Mouse (Mus musculus): ENCODE results near the gene Epo. TPM values are rescaled to one million over a fixed set of nuclear protein-coding genes. Genes with fewer than 3 reads are reported as not detected.

Epo gene
- polyA plus RNA-seq, 1 experiment from 2014 or later, result not detected

DNA sequence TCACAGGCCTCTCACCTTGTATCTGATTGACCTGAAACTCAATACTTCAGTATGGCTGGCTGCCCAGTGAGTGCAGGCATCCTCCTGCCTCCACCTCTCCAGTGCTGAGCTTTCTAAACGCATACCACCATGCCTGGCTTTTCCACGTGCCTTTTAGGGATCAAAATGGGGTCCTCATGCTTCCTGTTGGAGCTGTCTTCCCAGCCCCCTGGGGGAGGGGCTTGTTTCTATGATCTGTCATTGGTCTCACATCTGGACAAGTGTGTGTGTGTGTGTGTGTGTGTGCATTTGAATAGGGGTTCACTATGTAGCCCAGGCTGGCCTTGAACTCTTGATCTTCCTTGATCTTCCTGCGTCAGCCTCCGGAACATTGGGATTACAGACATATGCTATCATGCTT, 4.4 kb upstream of the Epo start:
- WGBS, result 63% methylated on average over 4 of the region's 4 CpGs
- no peak for ATAC-seq (ENCODE audit: low FRiP score, low read depth)

DNA sequence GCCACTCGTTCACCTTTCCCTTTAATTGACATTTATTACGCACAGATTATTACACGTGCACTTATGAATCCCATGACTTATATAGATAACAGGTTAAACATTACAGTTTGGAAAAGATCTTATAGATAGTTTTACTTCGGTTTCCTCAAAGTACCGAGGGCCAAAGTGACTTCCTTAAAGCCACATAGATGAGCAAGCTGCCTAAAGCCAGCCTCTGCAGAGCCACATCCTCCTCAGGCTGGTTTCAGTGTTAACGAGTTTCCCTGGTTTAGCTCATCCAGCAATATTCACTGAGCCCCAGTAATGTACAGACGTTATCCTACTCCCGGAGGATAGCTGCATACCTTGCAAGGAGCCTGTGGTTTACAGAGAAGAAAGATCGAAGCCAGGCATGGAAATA, 2.3 kb upstream of the Epo start:
- Histone ChIP-seq H3K4me3 (no peak overlapping the region), H3K4me2 (replicated peaks) (no peak overlapping the region), H3K4me1 (peaks cover 10% of the 10 kb centered on the region), H3K9me3 (no peaks in the 10 kb centered on the region), H3K36me3 (0 out of 2 replicates have a peak, but pooled peaks cover under 1% of the 10 kb centered on the region), H3K27ac (replicated peaks) (no peak overlapping the region), H3K9ac (replicated peaks) (no peak overlapping the region), H3K27me3 (no peaks in the 10 kb centered on the region)
- no peak for ATAC-seq (ENCODE audit: low FRiP score, low read depth)
- 84% methylated on average over 9 of the region's 9 CpGs for WGBS

More for the DNA sequence above, 4.4 kb upstream of the Epo start:
- H3K36me3 ChIP-seq, result no peaks in the 10 kb centered on the region
- H3K9me3 ChIP-seq, result no peaks in the 10 kb centered on the region
- H3K27me3 ChIP-seq, result no peaks in the 10 kb centered on the region
- no peak overlapping the region for H3K27ac ChIP-seq (replicated peaks)
- H3K4me2 ChIP-seq (replicated peaks), result no peak overlapping the region
- no peak overlapping the region for H3K9ac ChIP-seq (replicated peaks)
- H3K4me1 ChIP-seq, result peaks cover 5% of the 10 kb centered on the region; the same call in 1 of the 2 replicates
- H3K4me3 ChIP-seq, result no peak overlapping the region

DNA sequence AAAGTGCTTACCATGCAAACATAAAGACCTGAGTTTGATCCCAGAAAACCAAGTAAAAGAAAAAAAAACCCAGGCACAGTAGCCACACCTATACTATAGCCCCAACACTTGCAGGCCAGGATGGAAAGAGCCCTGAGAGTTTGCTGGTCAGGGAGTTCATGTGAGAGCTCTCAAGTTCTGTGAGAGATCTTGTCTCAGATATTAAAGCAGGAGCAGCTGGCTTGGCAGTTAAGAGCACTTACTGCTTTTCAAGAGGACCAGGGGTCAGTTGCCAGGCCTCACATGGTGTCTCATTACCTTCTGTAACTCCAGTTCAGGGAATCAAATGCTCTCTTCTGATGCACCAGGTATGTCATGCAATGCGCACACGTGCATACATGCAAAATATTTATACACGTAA, 1.7 kb upstream of the Epo start:
- Histone ChIP-seq H3K27me3 (no peaks in the 10 kb centered on the region), H3K9ac (replicated peaks) (no peak overlapping the region), H3K4me2 (replicated peaks) (no peak overlapping the region), H3K4me3 (no peak overlapping the region), H3K9me3 (no peaks in the 10 kb centered on the region), H3K27ac (replicated peaks) (no peak overlapping the region), H3K4me1 (peaks cover 15% of the 10 kb centered on the region), H3K36me3 (peaks cover 6% of the 10 kb centered on the region; the same call in 1 of the 2 replicates)
- no peak for ATAC-seq (ENCODE audit: low FRiP score, low read depth)
- 96% methylated on average over 3 of the region's 3 CpGs for WGBS

DNA sequence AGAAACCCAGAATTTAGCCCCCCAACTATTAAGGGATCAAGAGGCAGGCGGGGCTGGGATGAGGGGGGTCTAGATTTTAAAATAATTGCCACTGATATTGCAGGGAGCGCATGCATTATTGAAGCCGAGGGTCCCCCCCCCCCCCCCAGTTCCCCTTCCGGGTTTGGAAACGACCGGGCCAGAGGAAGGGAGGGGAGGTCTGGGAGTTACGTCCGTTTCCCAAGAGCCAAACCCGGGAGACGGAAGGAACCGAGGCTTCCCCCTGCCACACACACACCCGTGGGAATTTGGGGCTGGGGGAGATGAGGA, 280 bp downstream of the Epo start:
- H3K27me3 ChIP-seq, result no peaks in the 10 kb centered on the region
- H3K4me1 ChIP-seq, result peaks cover 30% of the 10 kb centered on the region
- no peak; the same call in 1 of the 2 replicates for ATAC-seq (ENCODE audit: low FRiP score, low read depth)
- peak overlapping the region; percentile 97 for H3K9ac ChIP-seq (replicated peaks)
- H3K27ac ChIP-seq (replicated peaks), result peak overlapping the region; percentile 99
- H3K36me3 ChIP-seq, result peaks cover 26% of the 10 kb centered on the region
- H3K9me3 ChIP-seq, result no peaks in the 10 kb centered on the region
- H3K4me3 ChIP-seq, result peak overlapping the region; percentile 93
- peak overlapping the region; percentile 89 for H3K4me2 ChIP-seq (replicated peaks)
- WGBS, result 0% methylated on average over 12 of the region's 12 CpGs

DNA sequence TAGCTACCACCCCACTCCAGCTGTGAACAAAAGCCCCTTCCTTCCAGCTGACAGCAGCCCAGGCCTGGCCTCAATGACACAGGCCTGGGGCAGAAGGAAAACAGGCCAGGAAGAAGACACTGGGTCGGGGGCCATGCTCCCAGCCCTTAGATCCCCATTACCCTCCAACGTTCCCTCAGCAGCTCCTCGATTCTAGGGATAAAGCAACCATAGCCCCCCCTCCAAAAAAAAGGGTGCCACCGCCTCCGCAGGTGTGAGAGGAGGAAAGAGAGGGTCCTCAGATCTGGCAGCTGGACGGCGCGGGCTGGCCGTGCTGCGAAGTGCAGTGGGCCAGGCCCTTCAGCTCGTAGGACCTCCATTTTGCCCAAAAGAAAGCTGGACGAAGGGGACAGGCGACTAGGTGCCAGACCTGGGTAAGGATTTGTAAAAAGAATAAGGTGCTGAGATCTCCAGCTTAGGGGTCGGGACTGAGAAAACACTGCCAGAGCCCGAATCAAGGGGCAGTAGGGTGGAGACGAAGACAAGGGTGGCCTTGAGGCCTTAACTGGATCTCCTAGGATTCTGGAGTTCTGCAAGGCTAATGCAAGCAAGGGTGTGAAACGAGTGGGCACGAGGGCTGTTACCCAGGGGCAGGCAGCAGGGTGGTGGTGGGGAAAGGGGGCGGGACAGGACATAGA, 773 bp downstream of the Epo start:
- Histone ChIP-seq H3K9ac (replicated peaks) (peak overlapping the region; percentile 97), H3K27ac (replicated peaks) (peak overlapping the region; percentile 99), H3K27me3 (no peaks in the 10 kb centered on the region), H3K36me3 (peaks cover 31% of the 10 kb centered on the region), H3K4me3 (peak overlapping the region; percentile 93), H3K4me1 (peaks cover 35% of the 10 kb centered on the region), H3K4me2 (replicated peaks) (peak overlapping the region; percentile 89), H3K9me3 (no peaks in the 10 kb centered on the region)
- no peak; the same call in 1 of the 2 replicates for ATAC-seq (ENCODE audit: low FRiP score, low read depth)
- under 1% methylated on average over 19 of the region's 19 CpGs for WGBS

DNA sequence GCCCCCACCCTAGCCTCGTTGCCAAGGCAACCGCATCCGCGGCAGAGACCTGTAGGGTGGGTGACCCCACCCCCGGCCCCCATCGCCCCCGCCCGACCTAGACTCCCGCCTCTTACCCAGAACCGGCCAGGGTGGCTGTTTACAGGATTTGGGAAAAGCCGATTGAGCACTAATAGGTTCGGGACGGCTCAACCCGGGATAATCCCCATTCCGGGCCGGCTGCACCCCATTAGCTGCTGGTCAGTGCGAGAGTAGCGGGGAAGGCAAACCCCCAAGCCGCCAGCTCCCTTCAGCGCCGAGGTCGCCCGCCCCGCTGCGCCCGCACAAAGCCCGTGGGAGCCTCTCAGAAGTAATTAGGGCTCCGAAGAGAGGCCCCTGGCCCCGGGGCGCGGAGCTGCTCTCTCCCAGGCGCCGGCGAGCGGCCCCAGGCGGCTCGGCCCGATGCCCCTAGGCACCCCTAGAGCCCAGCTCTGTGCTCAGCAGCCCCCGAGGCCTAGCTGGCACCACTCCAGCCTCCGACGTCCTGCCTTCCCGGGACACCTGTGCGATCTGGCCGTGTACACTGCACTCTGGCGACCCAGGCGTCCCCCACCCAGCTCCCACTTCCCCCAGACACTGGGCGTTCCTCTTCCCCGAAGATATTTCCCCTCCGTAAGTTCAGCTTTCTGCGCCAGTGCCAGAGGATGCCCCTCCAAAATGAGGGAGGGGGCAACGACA, 1.5 kb downstream of the Epo start:
- H3K27me3 ChIP-seq, result no peaks in the 10 kb centered on the region
- peaks cover 40% of the 10 kb centered on the region for H3K4me1 ChIP-seq
- H3K4me2 ChIP-seq (replicated peaks), result peak overlapping the region; percentile 89
- peak overlapping the region; percentile 97 for H3K9ac ChIP-seq (replicated peaks)
- peak overlapping the region; percentile 93 for H3K4me3 ChIP-seq
- WGBS, result under 1% methylated on average over 48 of the region's 51 CpGs
- peak overlapping the region; percentile 99 for H3K27ac ChIP-seq (replicated peaks)
- ATAC-seq (ENCODE audit: low FRiP score, low read depth), result peak; percentile 31
- no peaks in the 10 kb centered on the region for H3K9me3 ChIP-seq
- peaks cover 36% of the 10 kb centered on the region for H3K36me3 ChIP-seq

DNA sequence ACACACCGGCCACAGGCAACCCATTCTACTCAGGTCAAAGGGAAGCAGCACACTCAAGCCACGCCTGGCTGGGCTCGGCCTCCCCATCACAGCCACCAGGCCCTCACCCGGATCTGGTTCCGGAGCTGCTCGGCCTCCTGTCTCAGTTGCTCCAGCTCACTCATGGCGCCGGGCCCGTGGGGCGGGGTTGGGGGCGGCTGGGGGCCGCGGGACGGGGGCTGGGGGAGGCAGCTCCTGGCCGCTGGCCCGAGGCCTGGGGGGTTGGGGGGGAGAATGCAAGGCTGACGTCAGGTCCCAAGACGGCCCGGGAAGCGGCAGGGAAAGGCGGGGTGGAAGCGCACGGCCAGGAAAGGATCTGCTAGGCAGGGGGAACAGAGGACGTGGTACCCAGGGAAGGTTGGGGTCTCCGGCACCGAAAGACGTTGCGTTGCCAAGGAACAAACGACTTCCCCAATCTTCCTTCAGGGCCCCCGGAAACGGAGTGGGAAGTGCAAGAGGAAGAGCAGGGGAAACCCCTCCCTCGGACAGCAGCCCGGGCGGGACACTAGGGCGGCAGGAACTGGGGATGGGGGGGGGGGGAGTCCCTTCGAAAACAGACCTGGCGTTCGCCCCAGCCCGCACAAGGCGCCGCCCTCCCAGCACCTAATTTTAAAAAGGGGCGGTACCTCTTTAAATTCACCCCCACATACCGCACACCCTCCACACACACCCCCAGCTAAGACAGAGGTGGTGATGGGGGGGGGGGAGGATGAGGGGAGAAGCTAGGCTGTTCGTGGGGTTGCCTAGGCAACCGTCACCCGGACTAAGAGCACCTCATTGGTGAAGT, 2.2 kb downstream of the Epo start:
- H3K27ac ChIP-seq (replicated peaks), result peak overlapping the region; percentile 99
- no peaks in the 10 kb centered on the region for H3K27me3 ChIP-seq
- peak overlapping the region; percentile 89 for H3K4me2 ChIP-seq (replicated peaks)
- peak overlapping the region; percentile 93 for H3K4me3 ChIP-seq
- peaks cover 42% of the 10 kb centered on the region for H3K36me3 ChIP-seq
- H3K9me3 ChIP-seq, result no peaks in the 10 kb centered on the region
- ATAC-seq (ENCODE audit: low FRiP score, low read depth), result peak; percentile 59
- H3K9ac ChIP-seq (replicated peaks), result peak overlapping the region; percentile 97
- H3K4me1 ChIP-seq, result peaks cover 46% of the 10 kb centered on the region
- whole genome bisulfite sequencing, result 0% methylated on average over 46 of the region's 46 CpGs

DNA sequence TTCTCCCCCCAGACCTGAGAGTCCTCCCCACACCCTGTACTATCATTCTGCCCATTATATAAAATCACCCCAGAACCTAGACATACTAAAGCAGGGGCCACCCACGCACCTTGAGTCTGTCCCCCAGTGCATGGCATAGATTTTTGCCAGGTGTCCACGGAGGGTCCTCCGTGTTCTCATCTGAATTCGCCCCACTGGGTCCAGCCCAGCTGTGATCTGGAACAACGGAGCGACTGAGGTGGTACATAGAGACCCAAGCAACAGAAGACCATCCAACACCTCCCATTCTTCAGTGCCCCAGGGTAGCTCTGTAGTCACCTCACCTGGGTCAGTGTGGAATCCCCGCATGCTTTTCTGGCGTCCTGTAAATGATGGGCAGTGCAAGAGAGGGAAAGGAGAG, 3.0 kb downstream of the Epo start:
- Histone ChIP-seq H3K4me3 (peak overlapping the region; percentile 93), H3K4me2 (replicated peaks) (peak overlapping the region; percentile 89), H3K9ac (replicated peaks) (peak overlapping the region; percentile 97), H3K9me3 (no peaks in the 10 kb centered on the region), H3K27ac (replicated peaks) (peak overlapping the region; percentile 99), H3K27me3 (no peaks in the 10 kb centered on the region), H3K4me1 (peaks cover 51% of the 10 kb centered on the region), H3K36me3 (peaks cover 49% of the 10 kb centered on the region)
- ATAC-seq (ENCODE audit: low FRiP score, low read depth), result no peak
- WGBS, result 77% methylated on average over 8 of the region's 8 CpGs

DNA sequence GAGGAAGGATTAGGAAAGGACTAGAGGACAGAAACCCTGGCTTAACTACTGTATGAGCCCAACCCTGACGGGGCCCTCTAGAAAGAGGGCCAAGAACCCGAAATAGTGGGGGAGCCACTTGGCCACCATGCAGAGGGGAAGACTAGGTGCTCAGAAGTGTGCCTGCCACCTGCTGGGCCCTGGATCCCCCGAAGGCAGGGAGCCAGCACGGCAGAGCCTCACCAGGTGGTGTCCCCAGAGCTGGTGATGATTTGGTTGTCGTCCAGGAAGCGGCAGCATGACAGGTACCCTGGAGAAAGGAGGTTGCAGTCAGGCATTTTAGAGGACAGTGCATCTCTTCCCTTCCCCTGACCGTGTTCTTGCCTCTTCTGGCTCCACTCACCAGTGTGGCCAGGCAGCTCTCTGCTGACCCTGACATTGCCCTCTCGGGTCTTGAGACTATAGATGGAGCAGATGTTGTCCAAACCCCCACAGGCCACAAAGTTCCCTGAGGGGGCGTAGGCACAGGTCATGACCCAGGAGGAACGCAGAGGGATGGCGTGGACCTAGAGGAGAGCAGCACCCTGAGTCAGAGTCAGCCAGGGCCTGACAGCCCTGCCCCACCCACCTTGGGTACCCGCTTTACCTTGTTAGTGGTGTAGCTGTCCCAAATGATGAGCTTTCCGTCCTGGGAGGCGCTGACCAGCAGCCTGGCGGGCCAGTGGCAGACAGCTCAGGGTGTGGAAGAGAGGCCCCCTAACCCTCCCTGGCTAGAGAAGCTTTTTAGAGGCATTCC, 3.6 kb downstream of the Epo start:
- Histone ChIP-seq H3K4me1 (peaks cover 51% of the 10 kb centered on the region), H3K27ac (replicated peaks) (peak overlapping the region; percentile 99), H3K27me3 (no peaks in the 10 kb centered on the region), H3K4me3 (peak overlapping the region; percentile 93), H3K4me2 (replicated peaks) (peak overlapping the region; percentile 89), H3K9ac (replicated peaks) (peak overlapping the region; percentile 97; the same call in 1 of the 2 replicates), H3K9me3 (no peaks in the 10 kb centered on the region), H3K36me3 (peaks cover 56% of the 10 kb centered on the region)
- WGBS, result 73% methylated on average over 15 of the region's 15 CpGs
- no peak for ATAC-seq (ENCODE audit: low FRiP score, low read depth)

DNA sequence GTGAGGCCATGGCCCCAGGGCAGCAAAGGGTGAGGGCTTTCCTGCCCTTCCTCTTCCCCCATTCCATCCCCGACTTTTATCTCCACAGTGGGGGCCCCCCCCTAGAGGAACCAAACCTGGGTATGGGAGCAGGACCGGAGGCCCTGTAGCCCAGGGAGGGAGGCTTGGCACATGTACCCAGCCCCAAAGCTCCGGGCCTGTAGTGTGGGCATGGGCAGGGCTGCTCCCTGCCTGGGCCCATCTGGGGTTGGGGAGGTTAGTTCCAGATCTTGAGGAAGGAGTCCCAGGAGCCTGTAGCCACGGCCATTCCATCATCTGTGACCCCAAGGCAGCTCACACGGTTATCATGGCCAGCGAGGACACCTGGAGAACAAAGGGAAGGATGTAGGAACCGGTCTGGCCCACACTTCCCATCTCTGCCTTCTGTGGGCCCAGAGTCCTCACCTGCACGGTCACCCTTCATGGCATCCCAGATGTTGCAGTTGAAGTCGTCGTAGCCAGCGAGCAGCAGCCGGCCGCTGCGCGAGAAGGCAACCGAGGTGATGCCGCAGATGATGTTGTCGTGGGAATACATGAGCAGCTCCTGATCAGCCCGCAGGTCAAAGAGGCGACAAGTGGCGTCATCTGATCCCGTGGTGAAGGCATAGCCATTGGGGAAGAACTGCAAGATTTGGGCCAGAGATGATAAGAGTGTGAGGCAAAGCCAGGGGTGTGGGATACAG, 4.6 kb downstream of the Epo start:
- peaks cover 45% of the 10 kb centered on the region for H3K4me1 ChIP-seq
- 85% methylated on average over 22 of the region's 22 CpGs for WGBS
- peaks cover 66% of the 10 kb centered on the region for H3K36me3 ChIP-seq
- no peak overlapping the region for H3K4me3 ChIP-seq
- no peak for ATAC-seq (ENCODE audit: low FRiP score, low read depth)
- H3K9ac ChIP-seq (replicated peaks), result no peak overlapping the region
- H3K9me3 ChIP-seq, result no peaks in the 10 kb centered on the region
- no peak overlapping the region for H3K4me2 ChIP-seq (replicated peaks)
- peak overlapping the region; percentile 60 for H3K27ac ChIP-seq (replicated peaks)
- no peaks in the 10 kb centered on the region for H3K27me3 ChIP-seq

DNA sequence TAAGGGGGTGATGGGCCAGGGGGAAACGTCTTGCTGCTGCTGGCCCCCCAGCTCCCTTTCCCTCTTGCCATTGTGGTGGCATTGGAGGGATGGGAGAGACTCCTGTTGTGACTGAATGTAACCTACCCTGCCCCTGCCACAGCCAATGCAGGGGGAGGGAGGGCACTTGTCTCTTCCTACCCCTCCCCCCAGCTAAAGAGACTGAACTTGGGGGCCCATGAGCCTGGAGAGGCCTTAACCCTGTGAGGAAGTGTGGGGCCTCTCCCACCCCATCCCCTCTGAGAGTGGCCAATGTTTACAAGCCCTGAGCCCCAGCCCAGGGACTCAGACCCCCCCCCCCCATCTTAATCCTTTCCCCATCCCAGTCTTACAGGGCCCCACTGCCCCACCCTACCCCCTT, 5.6 kb downstream of the Epo start:
- WGBS, result 53% methylated on average over 1 of the region's 1 CpGs
- H3K27me3 ChIP-seq, result no peaks in the 10 kb centered on the region
- 0 out of 2 replicates have a peak overlapping the region, but pooled peaks have one; percentile 7 for H3K9ac ChIP-seq (replicated peaks)
- no peak overlapping the region for H3K4me3 ChIP-seq
- peaks cover 76% of the 10 kb centered on the region for H3K36me3 ChIP-seq
- no peak for ATAC-seq (ENCODE audit: low FRiP score, low read depth)
- H3K27ac ChIP-seq (replicated peaks), result 0 out of 2 replicates have a peak overlapping the region, but pooled peaks have one; percentile 54
- no peaks in the 10 kb centered on the region for H3K9me3 ChIP-seq
- peaks cover 45% of the 10 kb centered on the region for H3K4me1 ChIP-seq
- H3K4me2 ChIP-seq (replicated peaks), result no peak overlapping the region

Data from midbrain, embryonic 12.5 days (tissue).